In genomic region chr12:56689736-56690135, GRCm38 (mm10) we compare ENCODE assay signal across 9 mouse cellular contexts. TPM values are rescaled to one million over a fixed set of nuclear protein-coding genes. Genes with fewer than 3 reads are reported as not detected.
A peak's percentile ranks its signal among the peaks of the same experiment; 100 is the strongest.
DNase-seq lines count a peak whose midpoint lies in the region; ATAC-seq and TF ChIP-seq lines count a peak whose summit lies in the region.
"Had no signal": no experiment of that assay in that cellular context is flagged by ENCODE, and none has a peak within 500 bp of the region (broad histone marks: within the 10 kb centered on the region; RNA-seq: fewer than 3 reads in every experiment).

No protein-coding gene starts in this region.

- no peak; the same call in 1 of the 2 replicates for ATAC-seq in hindbrain, embryonic 11.5 days (ENCODE audit: low FRiP score)
- no peak for ATAC-seq in hindbrain, embryonic 16.5 days
- no peak for ATAC-seq in embryonic facial prominence, embryonic 13.5 days (ENCODE audit: insufficient number of reproducible peaks, insufficient read depth, low FRiP score, low TSS enrichment, low read depth)
- no peak for ATAC-seq in liver, embryonic 14.5 days (ENCODE audit: insufficient read depth)

- peak; percentile 61 for TF ChIP-seq CTCF in liver, embryonic 14.5 days (IDR thresholded peaks at IDR 0.05; ENCODE audit: low read depth)

- peak; percentile 89 for DNase-seq in hindbrain, embryonic 11.5 days (ENCODE audit: low spot score)
- peak; percentile 23 for DNase-seq in NIH3T3 (ENCODE audit: low read depth)
- DNase-seq in liver, embryonic 14.5 days (ENCODE audit: low read depth in 3 of 3, low spot score in 3 of 3), result peak in 2 of 3 experiments; percentile 12 to 26
- DNase-seq in right cerebral cortex, postnatal 4 days, result no peak
- DNase-seq in urinary bladder, adult 18-20 months (ENCODE audit: low spot score in 2 of 2), result no peak
- no peak for DNase-seq in frontal cortex, postnatal 25 days (ENCODE audit: low spot score in 2 of 2)
- DNase-seq: liver, embryonic 13.5 days had no signal

- H3K4me1 ChIP-seq in hindbrain, embryonic 11.5 days (replicated peaks; ENCODE audit: control insufficient read depth, insufficient read depth, low read length), result no peaks in the 10 kb centered on the region
- no peaks in the 10 kb centered on the region for H3K4me1 ChIP-seq in hindbrain, embryonic 16.5 days (ENCODE audit: control insufficient read depth, insufficient read depth, low read depth, low read length)
- peaks cover 20% of the 10 kb centered on the region for H3K4me1 ChIP-seq in embryonic facial prominence, embryonic 13.5 days
- H3K4me1 ChIP-seq in liver, embryonic 14.5 days (replicated peaks; ENCODE audit: control insufficient read depth in 2 of 2, insufficient read depth in 2 of 2, low read length in 1 of 2), result no peaks in the 10 kb centered on the region

- under 1% methylated on average over 25 of the region's 25 CpGs for WGBS in hindbrain, embryonic 11.5 days
- under 1% methylated on average over 25 of the region's 25 CpGs for WGBS in hindbrain, embryonic 16.5 days
- WGBS in embryonic facial prominence, embryonic 13.5 days, result 1% methylated on average over 25 of the region's 25 CpGs
- 1% methylated on average over 25 of the region's 25 CpGs for WGBS in liver, embryonic 14.5 days (ENCODE audit: insufficient replicate concordance)

- no peaks in the 10 kb centered on the region for H3K9me3 ChIP-seq in hindbrain, embryonic 11.5 days (ENCODE audit: control insufficient read depth, low read length)
- H3K9me3 ChIP-seq in hindbrain, embryonic 16.5 days (ENCODE audit: control insufficient read depth, low read length), result peaks cover 3% of the 10 kb centered on the region
- no peaks in the 10 kb centered on the region for H3K9me3 ChIP-seq in embryonic facial prominence, embryonic 13.5 days
- no peaks in the 10 kb centered on the region for H3K9me3 ChIP-seq in liver, embryonic 14.5 days (ENCODE audit: control insufficient read depth, low read length)
- H3K9me3 ChIP-seq: liver, embryonic 13.5 days had no signal

- H3K4me2 ChIP-seq in hindbrain, embryonic 11.5 days (replicated peaks; ENCODE audit: low read depth, low read length), result no peak overlapping the region
- H3K4me2 ChIP-seq in hindbrain, embryonic 16.5 days (ENCODE audit: low read length), result no peak overlapping the region
- H3K4me2 ChIP-seq in embryonic facial prominence, embryonic 13.5 days, result peak overlapping the region; percentile 63
- no peak overlapping the region for H3K4me2 ChIP-seq in liver, embryonic 14.5 days (ENCODE audit: low read depth)
- H3K4me2 ChIP-seq: liver, embryonic 13.5 days had no signal

- H3K36me3 ChIP-seq in hindbrain, embryonic 11.5 days (ENCODE audit: control insufficient read depth, insufficient read depth, low read length), result no peaks in the 10 kb centered on the region
- H3K36me3 ChIP-seq in hindbrain, embryonic 16.5 days (ENCODE audit: control insufficient read depth, insufficient read depth, low read length), result no peaks in the 10 kb centered on the region
- no peaks in the 10 kb centered on the region for H3K36me3 ChIP-seq in embryonic facial prominence, embryonic 13.5 days
- no peaks in the 10 kb centered on the region for H3K36me3 ChIP-seq in liver, embryonic 14.5 days (replicated peaks; ENCODE audit: control insufficient read depth, insufficient read depth, low read depth)
- H3K36me3 ChIP-seq: liver, embryonic 13.5 days had no signal

- peaks cover 93% of the 10 kb centered on the region for H3K27me3 ChIP-seq in hindbrain, embryonic 11.5 days (ENCODE audit: control insufficient read depth, insufficient read depth, low read length)
- H3K27me3 ChIP-seq in hindbrain, embryonic 16.5 days (replicated peaks; ENCODE audit: control insufficient read depth, insufficient read depth, low read length), result peaks cover 67% of the 10 kb centered on the region
- peaks cover 98% of the 10 kb centered on the region for H3K27me3 ChIP-seq in embryonic facial prominence, embryonic 13.5 days
- H3K27me3 ChIP-seq in liver, embryonic 14.5 days (ENCODE audit: control insufficient read depth, insufficient read depth, low read length), result peaks cover 94% of the 10 kb centered on the region

- H3K9ac ChIP-seq in hindbrain, embryonic 11.5 days (ENCODE audit: low read depth, low read length), result no peak overlapping the region
- H3K9ac ChIP-seq in hindbrain, embryonic 16.5 days (ENCODE audit: low read depth, low read length), result no peak overlapping the region
- H3K9ac ChIP-seq in embryonic facial prominence, embryonic 13.5 days, result peak overlapping the region; percentile 52; the same call in 1 of the 2 replicates
- H3K9ac ChIP-seq in liver, embryonic 14.5 days (replicated peaks), result no peak overlapping the region
- H3K9ac ChIP-seq: liver, embryonic 13.5 days had no signal

- H3K27ac ChIP-seq in hindbrain, embryonic 11.5 days (ENCODE audit: low read depth, low read length), result no peak overlapping the region
- no peak overlapping the region for H3K27ac ChIP-seq in hindbrain, embryonic 16.5 days (ENCODE audit: low read depth, low read length)
- peak overlapping the region; percentile 85 for H3K27ac ChIP-seq in embryonic facial prominence, embryonic 13.5 days
- no peak overlapping the region for H3K27ac ChIP-seq in liver, embryonic 14.5 days
- H3K27ac ChIP-seq: liver, embryonic 13.5 days had no signal

- no peak for TF ChIP-seq EP300 in liver, embryonic 14.5 days (IDR thresholded peaks at IDR 0.05; ENCODE audit: low read depth)

- no peak overlapping the region for H3K4me3 ChIP-seq in hindbrain, embryonic 11.5 days (ENCODE audit: low read depth, low read length)
- H3K4me3 ChIP-seq in hindbrain, embryonic 16.5 days (ENCODE audit: low read length), result no peak overlapping the region
- H3K4me3 ChIP-seq in embryonic facial prominence, embryonic 13.5 days, result peak overlapping the region; percentile 49
- no peak overlapping the region for H3K4me3 ChIP-seq in liver, embryonic 14.5 days (ENCODE audit: insufficient read depth in 1 of 2, low read depth in 2 of 2, low read length in 2 of 2)
- H3K4me3 ChIP-seq: liver, embryonic 13.5 days had no signal

RNA-seq across cellular contexts. Expression of gene Pax9, which starts 1.8 kb away (rescaled TPM):
- 1.4 and 2.5 TPM in 2 replicates for polyA plus RNA-seq in hindbrain, embryonic 11.5 days (2014; fragmentation: Nextera tagmentation; extraction: Ambion mirVana)
- 0.04 TPM in 1 of 2 replicates, not detected in the other for polyA plus RNA-seq in hindbrain, embryonic 16.5 days (2015; fragmentation: Nextera tagmentation; extraction: Ambion mirVana)
- 13.5 and 17.7 TPM in 2 replicates for polyA plus RNA-seq in embryonic facial prominence, embryonic 13.5 days (2015; fragmentation: Nextera tagmentation; extraction: Ambion mirVana)
- 0.01 and 0.04 TPM in 2 replicates for polyA plus RNA-seq in liver, embryonic 14.5 days (2012; rRNA removed)
- polyA plus RNA-seq in liver, embryonic 14.5 days (2014; fragmentation: Nextera tagmentation; extraction: Ambion mirVana), result 0.09 TPM in 2 replicates

Comparison
In these comparisons a context has a peak if more than half of its experiments do, and no peak if none do; other contexts are left out.
1. DNase-seq: peak in hindbrain, embryonic 11.5 days (single experiment), NIH3T3 (single experiment) and liver, embryonic 14.5 days (2 of 3); none in right cerebral cortex, postnatal 4 days (single experiment), urinary bladder, adult 18-20 months (0 of 2) and frontal cortex, postnatal 25 days (0 of 2).